19 mouse cellular contexts compared by ENCODE assay signal in the genomic region with DNA sequence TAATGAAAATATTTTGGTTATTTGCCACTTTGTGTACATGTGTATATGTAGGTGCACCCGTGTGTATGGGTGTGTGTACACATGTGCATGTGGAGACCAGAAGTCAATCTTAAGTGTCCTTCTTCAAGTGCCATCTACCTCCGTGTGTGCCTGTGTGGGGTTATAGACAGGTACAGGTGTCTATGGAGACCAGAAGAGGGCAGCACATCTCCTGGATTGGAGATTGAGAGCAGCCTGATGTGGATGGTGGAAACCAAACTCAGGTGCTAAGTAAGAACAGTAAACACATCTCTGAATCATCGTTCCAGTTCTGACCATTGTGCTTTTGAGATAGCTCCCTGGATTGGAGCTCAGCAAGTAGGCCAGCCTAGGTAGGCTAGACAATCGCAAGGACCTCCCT. TPM values are rescaled to one million over a fixed set of nuclear protein-coding genes. Genes with fewer than 3 reads are reported as not detected.
DNase-seq lines count a peak whose midpoint lies in the region; ATAC-seq and TF ChIP-seq lines count a peak whose summit lies in the region.
"Had no signal": no experiment of that assay in that cellular context is flagged by ENCODE, and none has a peak within 500 bp of the region (broad histone marks: within the 10 kb centered on the region; RNA-seq: fewer than 3 reads in every experiment).

No protein-coding gene starts in this region.

- H3K4me2 ChIP-seq in liver, embryonic 14.5 days (ENCODE audit: low read depth) = no peak overlapping the region
- no peak overlapping the region for H3K4me2 ChIP-seq in liver, embryonic 11.5 days
- H3K4me2 ChIP-seq in forebrain, postnatal 0 days (ENCODE audit: low read depth) = no peak overlapping the region
- H3K4me2 ChIP-seq: hindbrain, embryonic 15.5 days; limb, embryonic 13.5 days; lung, embryonic 14.5 days; neural tube, embryonic 15.5 days had no signal

- in situ Hi-C loops in ES-E14 (cut with MboI; ENCODE audit: low sequenced_read_pairs in 2 of 2, unreplicated experiment in 2 of 2) = no loop called here

- H3K4me1 ChIP-seq in liver, embryonic 14.5 days (replicated peaks; ENCODE audit: control insufficient read depth in 2 of 2, insufficient read depth in 2 of 2, low read length in 1 of 2) = no peaks in the 10 kb centered on the region
- H3K4me1 ChIP-seq in liver, embryonic 11.5 days (replicated peaks; ENCODE audit: control insufficient read depth, insufficient read depth, low read length) = no peaks in the 10 kb centered on the region
- no peaks in the 10 kb centered on the region for H3K4me1 ChIP-seq in ES-E14 (ENCODE audit: control insufficient read depth in 2 of 2, insufficient read depth in 2 of 2, low read length in 2 of 2, poor library complexity in 1 of 2)
- no peaks in the 10 kb centered on the region for H3K4me1 ChIP-seq in forebrain, postnatal 0 days (ENCODE audit: insufficient read depth)
- H3K4me1 ChIP-seq: heart, embryonic 10.5 days; hindbrain, embryonic 15.5 days; limb, embryonic 13.5 days; neural tube, embryonic 15.5 days had no signal

- H3K9ac ChIP-seq in liver, embryonic 14.5 days (replicated peaks) = no peak overlapping the region
- no peak overlapping the region for H3K9ac ChIP-seq in liver, embryonic 11.5 days (ENCODE audit: low read depth, low read length)
- H3K9ac ChIP-seq in ES-E14 (ENCODE audit: insufficient read depth, low read depth, low read length, poor library complexity, severe bottlenecking) = no peak overlapping the region
- no peak overlapping the region for H3K9ac ChIP-seq in forebrain, postnatal 0 days
- H3K9ac ChIP-seq: hindbrain, embryonic 15.5 days; limb, embryonic 13.5 days; lung, embryonic 14.5 days; neural tube, embryonic 15.5 days had no signal

- intact Hi-C loops in left cerebral cortex, postnatal 36 days (cut with DNase I) = no loop called here

- no peak overlapping the region for H3K27ac ChIP-seq in liver, embryonic 14.5 days
- no peak overlapping the region for H3K27ac ChIP-seq in liver, embryonic 11.5 days (ENCODE audit: low read depth, low read length)
- no peak overlapping the region for H3K27ac ChIP-seq in ES-E14 (ENCODE audit: insufficient read depth, low read depth, low read length, poor library complexity, severe bottlenecking)
- H3K27ac ChIP-seq in forebrain, postnatal 0 days (ENCODE audit: low read depth, low read length) = no peak overlapping the region
- H3K27ac ChIP-seq: heart, embryonic 10.5 days; hindbrain, embryonic 15.5 days; limb, embryonic 13.5 days; neural tube, embryonic 15.5 days had no signal

- peak; percentile 51 for TF ChIP-seq CTCF in liver, embryonic 14.5 days (IDR thresholded peaks at IDR 0.05; ENCODE audit: low read depth)
- TF ChIP-seq CTCF in forebrain, postnatal 0 days (IDR thresholded peaks at IDR 0.05; ENCODE audit: low read depth) = no peak

- no peak overlapping the region for H3K4me3 ChIP-seq in liver, embryonic 14.5 days (ENCODE audit: insufficient read depth in 1 of 2, low read depth in 2 of 2, low read length in 2 of 2)
- no peak overlapping the region for H3K4me3 ChIP-seq in liver, embryonic 11.5 days (ENCODE audit: low read depth, low read length)
- no peak overlapping the region for H3K4me3 ChIP-seq in ES-E14 (ENCODE audit: insufficient read depth in 1 of 2, low read depth in 1 of 2, low read length in 2 of 2, poor library complexity in 1 of 2, severe bottlenecking in 1 of 2)
- H3K4me3 ChIP-seq in forebrain, postnatal 0 days (ENCODE audit: low read depth, low read length) = no peak overlapping the region
- H3K4me3 ChIP-seq: heart, embryonic 10.5 days; hindbrain, embryonic 15.5 days; limb, embryonic 13.5 days; neural tube, embryonic 15.5 days had no signal

- ATAC-seq in liver, embryonic 14.5 days (ENCODE audit: insufficient read depth) = no peak
- ATAC-seq in liver, embryonic 11.5 days (replicated peaks; ENCODE audit: low FRiP score) = no peak
- peak; percentile 66 for ATAC-seq in megakaryocyte, adult 5-6 weeks (ENCODE audit: poor library complexity, severe bottlenecking)
- no peak for ATAC-seq in forebrain, postnatal 0 days
- ATAC-seq: forebrain, embryonic 14.5 days had no signal

- TF ChIP-seq EP300 in liver, embryonic 14.5 days (IDR thresholded peaks at IDR 0.05; ENCODE audit: low read depth) = no peak

- H3K9me3 ChIP-seq in liver, embryonic 14.5 days (ENCODE audit: control insufficient read depth, low read length) = no peaks in the 10 kb centered on the region
- no peaks in the 10 kb centered on the region for H3K9me3 ChIP-seq in liver, embryonic 11.5 days (ENCODE audit: control insufficient read depth, low read length)
- H3K9me3 ChIP-seq in ES-E14 (ENCODE audit: control insufficient read depth, insufficient read depth, low read depth, low read length) = no peaks in the 10 kb centered on the region
- no peaks in the 10 kb centered on the region for H3K9me3 ChIP-seq in forebrain, postnatal 0 days (ENCODE audit: low read length)
- H3K9me3 ChIP-seq: heart, embryonic 10.5 days; hindbrain, embryonic 15.5 days; limb, embryonic 13.5 days; neural tube, embryonic 15.5 days had no signal

- 70% methylated on average over 4 of the region's 4 CpGs for WGBS in liver, embryonic 14.5 days (ENCODE audit: insufficient replicate concordance)
- 77% methylated on average over 4 of the region's 4 CpGs for WGBS in liver, embryonic 11.5 days
- WGBS in forebrain, postnatal 0 days = 87% methylated on average over 4 of the region's 4 CpGs

- DNase-seq in liver, embryonic 14.5 days (ENCODE audit: low read depth in 3 of 3, low spot score in 3 of 3) = no peak
- no peak for DNase-seq in liver, embryonic 11.5 days (ENCODE audit: low spot score)
- DNase-seq in A20 (ENCODE audit: low read depth, low spot score) (peak; percentile 47), ES-E14 (ENCODE audit: low read depth, low spot score) (peak; percentile 52)
- DNase-seq in forebrain, postnatal 0 days = no peak
- no peak for DNase-seq in left cerebral cortex, postnatal 36 days (ENCODE audit: low spot score in 2 of 2)
- DNase-seq: adrenal gland, postnatal 10 days; cerebellum, adult 9-10 months; embryo, embryonic 11 days; gastrocnemius, postnatal 10 days; heart, postnatal 14 days; lung, embryonic 14.5 days; right cerebral cortex, postnatal 4 days had no signal

- H3K27me3 ChIP-seq in liver, embryonic 14.5 days (ENCODE audit: control insufficient read depth, insufficient read depth, low read length) = no peaks in the 10 kb centered on the region
- no peaks in the 10 kb centered on the region for H3K27me3 ChIP-seq in liver, embryonic 11.5 days (replicated peaks; ENCODE audit: control insufficient read depth, insufficient read depth, low read length)
- no peaks in the 10 kb centered on the region for H3K27me3 ChIP-seq in forebrain, postnatal 0 days (ENCODE audit: insufficient read depth, low read length)
- H3K27me3 ChIP-seq: hindbrain, embryonic 15.5 days; limb, embryonic 13.5 days; neural tube, embryonic 15.5 days had no signal

- no peaks in the 10 kb centered on the region for H3K36me3 ChIP-seq in liver, embryonic 14.5 days (replicated peaks; ENCODE audit: control insufficient read depth, insufficient read depth, low read depth)
- H3K36me3 ChIP-seq in liver, embryonic 11.5 days (ENCODE audit: control insufficient read depth, insufficient read depth, low read length) = no peaks in the 10 kb centered on the region
- H3K36me3 ChIP-seq in ES-E14 (ENCODE audit: control insufficient read depth, insufficient read depth, low read length, poor library complexity, severe bottlenecking) = no peaks in the 10 kb centered on the region
- no peaks in the 10 kb centered on the region for H3K36me3 ChIP-seq in forebrain, postnatal 0 days (ENCODE audit: insufficient read depth)
- H3K36me3 ChIP-seq: hindbrain, embryonic 15.5 days; neural tube, embryonic 15.5 days had no signal

RNA-seq across cellular contexts. Expression of a gene that starts 13.1 kb away (rescaled TPM):
- 0.30 and 0.93 TPM in 2 replicates for polyA plus RNA-seq in liver, embryonic 14.5 days (2012; rRNA removed)
- polyA plus RNA-seq in liver, embryonic 14.5 days (2014; fragmentation: Nextera tagmentation; extraction: Ambion mirVana) = 0.32 and 0.65 TPM in 2 replicates
- polyA plus RNA-seq in liver, embryonic 11.5 days (2014; fragmentation: Nextera tagmentation; extraction: Ambion mirVana) = 3.6 and 4.6 TPM in 2 replicates
- total RNA-seq in ES-E14 (2012; rRNA removed) = 2.2 and 3.1 TPM in 2 replicates
- total RNA-seq in megakaryocyte, adult 5-6 weeks (2015) = 6.8 and 12.8 TPM in 2 replicates
- 6.3 and 16.1 TPM in 2 replicates for total RNA-seq in megakaryocyte, adult 5-6 weeks (2017)
- total RNA-seq in forebrain, postnatal 0 days (2014; rRNA removed) = 6.0 and 13.5 TPM in 2 replicates
- polyA plus RNA-seq in forebrain, postnatal 0 days (2015; fragmentation: Nextera tagmentation; extraction: Ambion mirVana) = 4.3 and 6.5 TPM in 2 replicates
- total RNA-seq in left cerebral cortex, postnatal 36 days (2021) = 1 to 10 TPM; 4.4 to 5.1 TPM

RNA-seq across cellular contexts. Expression of a gene that starts 13.1 kb away (rescaled TPM):
- polyA plus RNA-seq in liver, embryonic 14.5 days (2012; rRNA removed) = 115 and 136 TPM in 2 replicates
- 559 and 595 TPM in 2 replicates for polyA plus RNA-seq in liver, embryonic 14.5 days (2014; fragmentation: Nextera tagmentation; extraction: Ambion mirVana)
- 936 and 987 TPM in 2 replicates for polyA plus RNA-seq in liver, embryonic 11.5 days (2014; fragmentation: Nextera tagmentation; extraction: Ambion mirVana)
- total RNA-seq in ES-E14 (2012; rRNA removed) = 142 and 234 TPM in 2 replicates
- 436 and 445 TPM in 2 replicates for total RNA-seq in megakaryocyte, adult 5-6 weeks (2015)
- 196 and 210 TPM in 2 replicates for total RNA-seq in megakaryocyte, adult 5-6 weeks (2017)
- 73.7 and 90.4 TPM in 2 replicates for total RNA-seq in forebrain, postnatal 0 days (2014; rRNA removed)
- polyA plus RNA-seq in forebrain, postnatal 0 days (2015; fragmentation: Nextera tagmentation; extraction: Ambion mirVana) = 291 and 344 TPM in 2 replicates
- 10 to 100 TPM; 45.4 to 45.7 TPM for total RNA-seq in left cerebral cortex, postnatal 36 days (2021)

RNA-seq across cellular contexts. Expression of a gene that starts 34.8 kb away (rescaled TPM):
- polyA plus RNA-seq in liver, embryonic 14.5 days (2012; rRNA removed) = 13.5 and 20.6 TPM in 2 replicates
- 32.4 and 32.7 TPM in 2 replicates for polyA plus RNA-seq in liver, embryonic 14.5 days (2014; fragmentation: Nextera tagmentation; extraction: Ambion mirVana)
- 74.7 and 77.6 TPM in 2 replicates for polyA plus RNA-seq in liver, embryonic 11.5 days (2014; fragmentation: Nextera tagmentation; extraction: Ambion mirVana)
- total RNA-seq in ES-E14 (2012; rRNA removed) = 50.2 and 64.9 TPM in 2 replicates
- total RNA-seq in megakaryocyte, adult 5-6 weeks (2015) = 61.3 and 64.3 TPM in 2 replicates
- 70.0 and 70.2 TPM in 2 replicates for total RNA-seq in megakaryocyte, adult 5-6 weeks (2017)
- total RNA-seq in forebrain, postnatal 0 days (2014; rRNA removed) = 36.7 and 39.9 TPM in 2 replicates
- 27.4 and 29.4 TPM in 2 replicates for polyA plus RNA-seq in forebrain, postnatal 0 days (2015; fragmentation: Nextera tagmentation; extraction: Ambion mirVana)
- 10 to 100 TPM; 13.8 to 19.0 TPM for total RNA-seq in left cerebral cortex, postnatal 36 days (2021)

RNA-seq across cellular contexts. Expression of a gene that starts 36.9 kb away (rescaled TPM):
- 1.3 and 1.7 TPM in 2 replicates for polyA plus RNA-seq in liver, embryonic 14.5 days (2012; rRNA removed)
- 5.2 and 5.4 TPM in 2 replicates for polyA plus RNA-seq in liver, embryonic 14.5 days (2014; fragmentation: Nextera tagmentation; extraction: Ambion mirVana)
- 8.2 and 8.4 TPM in 2 replicates for polyA plus RNA-seq in liver, embryonic 11.5 days (2014; fragmentation: Nextera tagmentation; extraction: Ambion mirVana)
- 10.4 and 15.6 TPM in 2 replicates for total RNA-seq in ES-E14 (2012; rRNA removed)
- total RNA-seq in megakaryocyte, adult 5-6 weeks (2015) = 27.2 and 37.1 TPM in 2 replicates
- total RNA-seq in megakaryocyte, adult 5-6 weeks (2017) = 25.0 and 26.0 TPM in 2 replicates
- total RNA-seq in forebrain, postnatal 0 days (2014; rRNA removed) = 7.5 and 9.9 TPM in 2 replicates
- polyA plus RNA-seq in forebrain, postnatal 0 days (2015; fragmentation: Nextera tagmentation; extraction: Ambion mirVana) = 3.8 and 4.4 TPM in 2 replicates
- total RNA-seq in left cerebral cortex, postnatal 36 days (2021) = 1 to 10 TPM; 6.6 to 8.9 TPM

Comparison
In these comparisons a context has a peak if more than half of its experiments do, and no peak if none do; other contexts are left out.
1. DNase-seq: peak in A20 (single experiment) and ES-E14 (single experiment); none in liver, embryonic 14.5 days (0 of 3), liver, embryonic 11.5 days (single experiment), forebrain, postnatal 0 days (single experiment) and left cerebral cortex, postnatal 36 days (0 of 2).